Mouse (Mus musculus) stomach, embryonic 14.5 days (tissue): ENCODE measurements at regions not wholly inside any gene's neighbourhood (a gene's known extent, or its start where the extent isn't known, plus 50 kb on each side); places are given as distances from the start of the nearest gene placed in this dataset.
A peak's percentile ranks its signal among the peaks of the same experiment; 100 is the strongest.

Source experiments
- ATAC-seq: fragments of 200-750 bp; cut with Nextera tagmentation; 2 replicates; pipeline ENCODE4 v1.8.0; 2017; ENCODE audit warnings: low read depth, moderate TSS enrichment; ENCODE audit not compliant: insufficient number of reproducible peaks, insufficient read depth, low FRiP score
- H3K27ac ChIP-seq: fragments of 300-500 bp; sonication (generic); 2 replicates; pipeline ENCODE4 v1.5.1; 2014; ENCODE audit warnings: mild to moderate bottlenecking, low read length, moderate library complexity, mixed read lengths
- H3K27me3 ChIP-seq: fragments of 300-500 bp; sonication (generic); 2 replicates; pipeline ENCODE4 v1.6.1; 2014; ENCODE audit warnings: low read length, control low read depth, mixed read lengths; ENCODE audit not compliant: control insufficient read depth, insufficient read depth
- H3K36me3 ChIP-seq: fragments of 300-500 bp; sonication (generic); 2 replicates; pipeline ENCODE4 v1.6.1; 2014; ENCODE audit warnings: mild to moderate bottlenecking, control low read depth, low read length, moderate library complexity, mixed read lengths; ENCODE audit not compliant: control insufficient read depth, insufficient read depth
- H3K4me1 ChIP-seq: fragments of 300-500 bp; sonication (generic); 2 replicates; pipeline ENCODE4 v1.6.1; 2014; ENCODE audit warnings: low read length, control low read depth, mixed read lengths; ENCODE audit not compliant: control insufficient read depth, insufficient read depth
- H3K4me2 ChIP-seq: fragments of 300-500 bp; sonication (generic); replicated peaks from 2 replicates; pipeline ENCODE4 v1.6.1; 2014; ENCODE audit warnings: low read depth, low read length, control low read depth
- H3K4me3 ChIP-seq: fragments of 300-500 bp; sonication (generic); 2 replicates; pipeline ENCODE4 v1.5.1; 2014; ENCODE audit warnings: low read depth, low read length, control low read depth
- H3K9ac ChIP-seq: fragments of 300-500 bp; sonication (generic); replicated peaks from 2 replicates; pipeline ENCODE4 v1.6.1; 2014; ENCODE audit warnings: low read depth, mild to moderate bottlenecking, control low read depth, low read length, moderate library complexity, mixed read lengths
- H3K9me3 ChIP-seq: fragments of 300-500 bp; sonication (generic); 2 replicates; pipeline ENCODE4 v1.6.1; 2016; ENCODE audit warnings: low read depth, low read length, control low read depth; ENCODE audit not compliant: control insufficient read depth
- WGBS: fragments of 180-500 bp; shearing (Covaris S2); extraction: QIAGEN DNeasy Blood & Tissue Kit; methylation state at CpG from one replicate; pipeline ENCODE4 v1.1.7; 2014; 5-methylcytosine and 5-hydroxymethylcytosine counted together

DNA sequence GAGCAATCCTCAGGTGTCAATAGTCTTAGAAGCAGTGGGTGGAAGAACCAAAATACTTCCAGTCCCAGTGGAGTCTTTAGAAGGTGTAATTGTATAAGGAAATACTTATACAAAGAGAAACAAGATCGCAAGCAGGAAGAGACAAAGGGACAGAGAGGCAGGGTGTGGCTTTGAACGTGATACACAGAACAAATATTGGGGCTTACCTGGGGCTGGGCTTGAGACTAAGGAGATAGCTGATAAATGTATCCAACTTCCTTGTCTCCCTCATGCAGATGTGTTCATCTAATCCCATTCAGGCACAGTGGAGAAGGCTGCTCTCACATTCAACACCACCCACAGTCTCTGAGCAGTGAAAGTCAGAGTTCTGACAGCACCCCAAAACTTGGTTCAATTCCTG, 331.9 kb upstream of the Igfbp3 start:
- 76% methylated on average over 2 of the region's 2 CpGs for whole genome bisulfite sequencing

DNA sequence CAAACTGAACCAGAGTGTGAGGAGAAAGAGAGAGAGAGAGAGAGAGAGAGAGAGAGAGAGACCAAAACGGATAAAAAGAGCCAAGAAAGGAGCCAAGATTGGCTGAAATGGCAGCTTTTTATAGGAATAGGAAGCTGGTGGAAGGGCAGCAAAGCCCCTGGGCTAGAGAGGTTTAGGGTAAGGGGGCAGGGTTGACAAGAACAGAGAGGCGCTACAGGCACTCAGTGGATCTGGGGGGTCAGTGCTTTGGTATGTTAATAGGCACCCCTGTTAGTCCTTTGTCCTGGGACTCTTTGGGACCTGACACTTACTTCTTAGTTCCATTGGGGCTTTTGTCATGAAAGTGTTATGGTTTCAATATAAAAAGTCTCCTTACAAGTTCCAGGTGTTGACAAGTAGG, 320.9 kb upstream of the Igfbp3 start:
- no peak for ATAC-seq
- 51% methylated on average over 2 of the region's 2 CpGs for WGBS
- Histone ChIP-seq H3K9ac (no peak overlapping the region), H3K4me2 (no peak overlapping the region), H3K4me1 (no peaks in the 10 kb centered on the region), H3K27ac (no peak overlapping the region), H3K27me3 (no peaks in the 10 kb centered on the region), H3K9me3 (peaks cover 5% of the 10 kb centered on the region; the same call in 1 of the 2 replicates), H3K36me3 (no peaks in the 10 kb centered on the region), H3K4me3 (no peak overlapping the region)

More for the DNA sequence above, 331.9 kb upstream of the Igfbp3 start:
- H3K27me3 ChIP-seq = no peaks in the 10 kb centered on the region
- H3K36me3 ChIP-seq = no peaks in the 10 kb centered on the region
- H3K4me1 ChIP-seq = no peaks in the 10 kb centered on the region
- H3K4me3 ChIP-seq = no peak overlapping the region
- ATAC-seq = no peak
- H3K4me2 ChIP-seq = no peak overlapping the region
- H3K9ac ChIP-seq = no peak overlapping the region
- no peak overlapping the region for H3K27ac ChIP-seq
- H3K9me3 ChIP-seq = no peaks in the 10 kb centered on the region

GRCm38 (mm10) chr11:7533327-7533726, 319.6 kb upstream of the Igfbp3 start:
- Histone ChIP-seq H3K4me3 (no peak overlapping the region), H3K4me1 (no peaks in the 10 kb centered on the region), H3K27ac (no peak overlapping the region), H3K27me3 (no peaks in the 10 kb centered on the region), H3K4me2 (no peak overlapping the region), H3K9ac (no peak overlapping the region), H3K36me3 (no peaks in the 10 kb centered on the region), H3K9me3 (peaks cover 5% of the 10 kb centered on the region; the same call in 1 of the 2 replicates)
- no peak for ATAC-seq
- 24% methylated on average over 1 of the region's 1 CpGs for WGBS

- no peaks in the 10 kb centered on the region for H3K36me3 ChIP-seq
- H3K27me3 ChIP-seq = no peaks in the 10 kb centered on the region
- 76% methylated on average over 3 of the region's 3 CpGs for WGBS
- H3K4me3 ChIP-seq = no peak overlapping the region
- H3K9ac ChIP-seq = no peak overlapping the region
- H3K9me3 ChIP-seq = peaks cover 3% of the 10 kb centered on the region; the same call in 1 of the 2 replicates
- ATAC-seq = no peak
- H3K4me1 ChIP-seq = no peaks in the 10 kb centered on the region
- H3K27ac ChIP-seq = no peak overlapping the region
- H3K4me2 ChIP-seq = no peak overlapping the region
Observed at GRCm38 (mm10) chr11:7531847-7532246, 318.1 kb upstream of the Igfbp3 start.

DNA sequence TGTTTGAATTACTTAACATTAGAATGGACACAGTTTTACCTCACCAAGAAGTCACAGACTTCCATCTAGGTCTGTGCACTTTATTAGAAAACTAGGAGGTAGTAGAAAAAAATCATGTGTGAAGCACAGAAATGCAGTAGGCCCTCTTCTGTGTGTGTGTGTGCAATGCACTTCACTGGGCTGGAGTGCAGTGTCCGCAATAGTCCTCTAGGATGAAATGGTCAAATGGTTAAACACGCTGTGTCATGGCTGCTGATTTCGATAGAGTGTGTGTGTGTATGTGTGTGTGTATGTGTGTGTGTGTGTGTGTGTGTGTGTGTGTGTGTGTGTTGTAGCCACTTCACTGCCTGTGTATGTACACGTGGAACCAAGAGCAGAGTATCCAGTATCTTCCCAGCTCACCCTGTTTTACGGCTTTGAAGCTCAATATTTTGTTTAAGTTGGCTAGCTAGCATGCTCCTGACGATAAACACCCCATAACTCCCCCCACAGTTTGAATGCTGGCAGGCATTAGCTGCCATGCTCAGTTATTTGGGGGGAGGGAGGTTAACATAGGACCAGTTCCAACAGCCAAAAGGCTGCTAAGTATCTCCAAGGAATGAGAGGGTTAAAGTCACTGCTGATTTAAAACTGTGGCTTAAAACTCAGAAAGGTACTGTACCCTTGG, 316.9 kb upstream of the Igfbp3 start:
- Histone ChIP-seq H3K9ac (no peak overlapping the region), H3K27ac (no peak overlapping the region), H3K4me1 (no peaks in the 10 kb centered on the region), H3K36me3 (no peaks in the 10 kb centered on the region), H3K27me3 (no peaks in the 10 kb centered on the region), H3K4me2 (no peak overlapping the region), H3K4me3 (no peak overlapping the region), H3K9me3 (no peaks in the 10 kb centered on the region)
- 75% methylated on average over 6 of the region's 6 CpGs for WGBS
- ATAC-seq = no peak

DNA sequence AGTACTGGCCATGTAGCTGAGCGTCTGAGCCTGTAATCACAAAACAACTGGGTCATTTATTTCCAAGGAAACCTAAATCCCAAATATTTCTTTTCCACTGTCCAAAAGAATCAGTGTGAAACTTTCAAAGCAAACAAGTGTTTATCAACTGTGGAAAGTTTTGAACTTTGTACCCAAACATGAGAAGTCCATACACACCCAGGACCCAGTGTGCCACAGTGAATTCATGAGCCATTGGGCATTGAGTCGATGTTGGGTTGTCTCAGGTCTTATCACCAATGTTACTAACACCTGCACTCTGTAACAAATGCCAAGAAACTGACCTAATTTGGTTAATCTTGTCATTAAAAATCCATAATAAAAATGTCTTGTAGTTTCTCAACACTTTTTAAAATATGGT, 305.8 kb upstream of the Igfbp3 start:
- Histone ChIP-seq H3K4me1 (no peaks in the 10 kb centered on the region), H3K4me3 (no peak overlapping the region), H3K27ac (no peak overlapping the region), H3K9ac (no peak overlapping the region), H3K4me2 (no peak overlapping the region), H3K27me3 (no peaks in the 10 kb centered on the region), H3K9me3 (no peaks in the 10 kb centered on the region), H3K36me3 (no peaks in the 10 kb centered on the region)
- ATAC-seq = no peak
- WGBS = 79% methylated on average over 2 of the region's 2 CpGs

DNA sequence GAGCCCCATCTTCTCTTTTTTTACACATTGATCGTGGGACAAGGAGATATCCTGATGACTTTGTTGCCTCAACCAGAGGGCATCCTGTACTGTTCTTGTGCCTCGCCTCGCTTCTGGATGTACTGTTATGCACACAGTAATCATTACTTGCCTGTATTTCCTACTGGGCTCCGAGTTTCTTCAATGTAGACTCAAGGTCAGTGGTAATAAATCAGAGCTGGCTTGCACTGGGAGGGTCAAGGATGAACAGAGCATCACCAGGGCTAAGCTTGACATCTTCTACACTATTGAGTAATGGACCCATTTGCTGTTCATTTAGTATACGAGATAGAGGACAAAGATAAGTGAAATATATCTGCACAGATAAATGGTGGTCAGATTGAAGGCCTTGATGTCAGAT, 295.1 kb upstream of the Igfbp3 start:
- Histone ChIP-seq H3K27ac (no peak overlapping the region), H3K36me3 (no peaks in the 10 kb centered on the region), H3K9me3 (no peaks in the 10 kb centered on the region), H3K9ac (no peak overlapping the region), H3K4me1 (no peaks in the 10 kb centered on the region), H3K4me2 (no peak overlapping the region), H3K4me3 (no peak overlapping the region), H3K27me3 (no peaks in the 10 kb centered on the region)
- ATAC-seq = no peak
- WGBS = 68% methylated on average over 5 of the region's 5 CpGs

DNA sequence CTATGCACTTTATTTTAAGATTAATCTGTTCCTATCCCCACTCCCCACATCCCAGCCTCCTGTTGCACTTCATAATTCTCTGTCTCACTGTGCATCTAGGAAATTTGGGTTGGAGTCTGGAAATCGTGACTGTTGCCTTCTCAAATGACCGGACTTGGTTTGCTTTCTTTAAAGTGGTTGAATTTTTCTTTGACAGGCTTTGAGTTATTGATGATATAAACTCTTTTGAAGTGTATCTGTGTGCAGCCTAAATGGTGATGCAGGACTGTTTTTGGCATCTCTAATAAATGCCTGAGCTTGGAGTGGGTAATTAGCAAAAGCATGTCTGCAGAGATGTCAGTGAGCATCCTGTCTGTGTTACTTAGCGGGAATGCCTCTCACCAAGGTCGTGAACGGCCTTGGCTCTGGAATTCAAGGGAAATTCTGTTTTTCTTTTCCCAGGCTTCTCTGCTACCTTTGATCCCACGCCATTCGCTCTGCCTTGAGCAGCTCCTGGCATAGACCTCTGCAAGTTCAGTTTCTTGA, 292.8 kb upstream of the Igfbp3 start:
- Histone ChIP-seq H3K27ac (no peak overlapping the region), H3K9ac (no peak overlapping the region), H3K9me3 (no peaks in the 10 kb centered on the region), H3K36me3 (no peaks in the 10 kb centered on the region), H3K4me1 (no peaks in the 10 kb centered on the region), H3K27me3 (no peaks in the 10 kb centered on the region), H3K4me3 (no peak overlapping the region), H3K4me2 (no peak overlapping the region)
- WGBS = 26% methylated on average over 7 of the region's 7 CpGs
- peak; percentile 43; the same call in 1 of the 2 replicates for ATAC-seq
